Mouse (Mus musculus): ENCODE data around the gene Eif4a2. TPM values are rescaled to one million over a fixed set of nuclear protein-coding genes. Genes with fewer than 3 reads are reported as not detected.

Eif4a2 gene
- polyA plus RNA-seq, 1 experiment from 2014 or later = 257 TPM

DNA sequence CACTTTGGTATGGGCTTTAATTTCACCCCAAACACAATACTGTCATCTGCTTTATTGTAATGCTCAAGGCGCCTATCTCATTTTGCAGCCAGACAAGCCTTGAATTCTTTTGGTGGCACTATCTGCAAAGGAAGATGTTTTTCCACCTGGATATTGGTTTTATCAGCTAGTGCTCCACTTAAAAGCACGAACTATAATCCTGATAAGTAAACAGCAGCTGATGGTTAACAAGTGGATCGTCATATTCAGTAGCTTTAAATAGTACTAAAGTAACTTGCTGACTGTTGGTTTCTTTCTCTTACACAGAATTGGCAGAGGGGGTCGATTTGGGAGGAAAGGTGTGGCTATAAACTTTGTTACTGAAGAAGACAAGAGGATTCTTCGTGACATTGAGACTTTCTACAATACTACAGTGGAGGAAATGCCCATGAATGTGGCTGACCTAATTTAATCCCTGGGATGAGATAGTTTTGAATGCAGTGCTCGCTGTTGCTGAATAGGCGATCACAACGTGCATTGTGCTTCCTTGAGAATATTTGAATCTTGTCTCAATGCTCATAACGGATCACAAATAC is 5.7 kb downstream of the Eif4a2 start:
- no peak for ATAC-seq (ENCODE audit: insufficient read depth, low FRiP score)
- no peak overlapping the region for H3K27ac ChIP-seq (ENCODE audit: low read length)

DNA sequence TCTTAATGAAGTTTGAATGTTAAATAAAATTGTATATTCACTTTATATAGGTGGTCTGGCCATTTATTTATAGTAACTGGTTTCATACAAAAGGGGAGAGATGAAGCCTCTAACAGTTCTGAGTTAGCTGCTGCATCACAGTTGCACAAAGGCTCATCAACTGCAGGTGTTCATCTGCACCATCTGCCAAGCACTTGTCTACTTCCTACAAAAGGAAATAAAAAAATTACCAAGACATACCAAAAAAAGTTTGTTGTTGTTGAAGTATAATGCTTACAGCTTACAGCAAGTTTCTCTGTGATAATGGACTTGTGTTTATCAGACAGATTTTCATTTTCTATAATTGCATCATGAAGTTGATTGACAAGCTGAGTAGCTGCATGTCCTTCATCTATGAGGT is 6.7 kb downstream of the Eif4a2 start:
- no peak for ATAC-seq (ENCODE audit: insufficient read depth, low FRiP score)
- Histone ChIP-seq H3K36me3 (ENCODE audit: control insufficient read depth, insufficient read depth, low read length) (peaks cover 48% of the 10 kb centered on the region), H3K27ac (ENCODE audit: low read length) (no peak overlapping the region), H3K4me3 (replicated peaks; ENCODE audit: low read length) (no peak overlapping the region), H3K4me2 (ENCODE audit: low read depth, low read length) (no peak overlapping the region), H3K27me3 (ENCODE audit: control insufficient read depth, insufficient read depth, low read length) (no peaks in the 10 kb centered on the region), H3K9ac (ENCODE audit: low read length) (no peak overlapping the region), H3K9me3 (replicated peaks; ENCODE audit: control insufficient read depth, low read length) (no peaks in the 10 kb centered on the region), H3K4me1 (ENCODE audit: control insufficient read depth, insufficient read depth, low read length) (peaks cover 18% of the 10 kb centered on the region)

More for the DNA sequence above, 5.7 kb downstream of the Eif4a2 start:
- Histone ChIP-seq H3K27me3 (ENCODE audit: control insufficient read depth, insufficient read depth, low read length) (no peaks in the 10 kb centered on the region), H3K9ac (ENCODE audit: low read length) (no peak overlapping the region), H3K36me3 (ENCODE audit: control insufficient read depth, insufficient read depth, low read length) (peaks cover 53% of the 10 kb centered on the region), H3K9me3 (replicated peaks; ENCODE audit: control insufficient read depth, low read length) (no peaks in the 10 kb centered on the region), H3K4me3 (replicated peaks; ENCODE audit: low read length) (no peak overlapping the region), H3K4me2 (ENCODE audit: low read depth, low read length) (no peak overlapping the region), H3K4me1 (ENCODE audit: control insufficient read depth, insufficient read depth, low read length) (peaks cover 18% of the 10 kb centered on the region)
- WGBS = 42% methylated on average over 9 of the region's 9 CpGs

DNA sequence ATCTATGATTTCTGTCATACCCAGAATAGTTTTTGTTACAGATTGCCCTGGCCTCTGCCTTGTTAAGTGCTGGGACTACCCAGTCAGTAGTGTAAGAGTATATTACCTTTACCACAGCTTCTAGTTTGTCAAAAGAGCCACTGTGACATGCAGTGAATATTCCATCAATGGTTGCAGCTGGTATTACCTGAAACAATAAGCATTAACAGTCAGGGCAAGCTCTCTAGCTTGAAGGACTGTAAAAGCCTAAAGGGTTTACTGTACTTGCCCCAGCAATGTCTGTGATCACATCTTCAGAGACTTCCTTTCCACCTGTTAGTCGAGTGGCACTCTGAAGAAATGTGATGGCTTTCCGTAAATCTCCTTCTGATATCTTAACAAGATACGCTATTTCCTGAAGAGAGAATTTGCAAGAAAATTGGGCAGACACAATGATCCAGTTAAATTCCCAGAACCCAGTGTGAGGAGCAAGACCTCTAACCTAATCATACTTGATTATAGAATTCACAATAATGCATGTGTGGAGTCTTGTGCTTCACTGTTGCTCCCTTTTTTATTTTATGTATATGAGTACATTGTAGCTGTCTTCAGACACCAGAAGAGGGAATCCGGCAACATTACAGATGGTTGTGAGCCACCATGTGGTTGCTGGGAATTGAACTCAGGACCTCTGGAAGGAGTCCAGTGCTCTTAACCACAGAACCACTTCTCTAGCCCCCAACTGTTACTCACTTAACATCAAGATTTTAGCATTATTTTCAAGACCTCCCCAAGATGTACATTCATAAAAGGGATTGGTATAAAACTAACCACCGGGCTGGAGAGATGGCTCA is 7.3 kb downstream of the Eif4a2 start:
- 61% methylated on average over 5 of the region's 5 CpGs for whole genome bisulfite sequencing
- no peaks in the 10 kb centered on the region for H3K27me3 ChIP-seq (ENCODE audit: control insufficient read depth, insufficient read depth, low read length)
- no peak overlapping the region for H3K27ac ChIP-seq (ENCODE audit: low read length)
- peak; percentile 44; the same call in 1 of the 2 replicates for ATAC-seq (ENCODE audit: insufficient read depth, low FRiP score)
- no peak overlapping the region for H3K9ac ChIP-seq (ENCODE audit: low read length)
- H3K4me2 ChIP-seq (ENCODE audit: low read depth, low read length) = no peak overlapping the region
- H3K36me3 ChIP-seq (ENCODE audit: control insufficient read depth, insufficient read depth, low read length) = peaks cover 45% of the 10 kb centered on the region
- H3K9me3 ChIP-seq (replicated peaks; ENCODE audit: control insufficient read depth, low read length) = no peaks in the 10 kb centered on the region
- H3K4me1 ChIP-seq (ENCODE audit: control insufficient read depth, insufficient read depth, low read length) = peaks cover 13% of the 10 kb centered on the region
- H3K4me3 ChIP-seq (replicated peaks; ENCODE audit: low read length) = no peak overlapping the region

DNA sequence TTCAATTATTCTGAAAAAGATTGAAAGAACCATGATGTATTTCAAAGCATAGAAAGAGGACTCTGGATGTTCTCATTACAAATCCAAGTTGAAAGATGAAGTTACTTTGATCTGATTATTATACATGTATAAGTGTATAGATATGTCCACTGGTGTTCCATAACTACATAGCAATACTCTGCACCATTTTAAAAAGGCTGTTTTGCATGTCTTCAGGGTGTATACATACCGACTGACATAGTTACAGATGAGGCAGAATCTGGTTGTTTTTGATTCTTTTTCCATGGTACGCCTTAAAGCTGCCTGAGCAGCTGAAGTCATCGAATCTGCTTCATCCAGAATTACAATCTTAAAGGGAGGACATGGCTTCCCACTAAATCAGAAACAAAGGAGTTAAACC is 8.2 kb downstream of the Eif4a2 start:
- peaks cover 9% of the 10 kb centered on the region for H3K4me1 ChIP-seq (ENCODE audit: control insufficient read depth, insufficient read depth, low read length)
- H3K27me3 ChIP-seq (ENCODE audit: control insufficient read depth, insufficient read depth, low read length) = no peaks in the 10 kb centered on the region
- 77% methylated on average over 3 of the region's 3 CpGs for WGBS
- H3K4me3 ChIP-seq (replicated peaks; ENCODE audit: low read length) = no peak overlapping the region
- H3K9me3 ChIP-seq (replicated peaks; ENCODE audit: control insufficient read depth, low read length) = no peaks in the 10 kb centered on the region
- no peak overlapping the region for H3K9ac ChIP-seq (ENCODE audit: low read length)
- no peak for ATAC-seq (ENCODE audit: insufficient read depth, low FRiP score)
- no peak overlapping the region for H3K27ac ChIP-seq (ENCODE audit: low read length)
- H3K36me3 ChIP-seq (ENCODE audit: control insufficient read depth, insufficient read depth, low read length) = peaks cover 37% of the 10 kb centered on the region
- H3K4me2 ChIP-seq (ENCODE audit: low read depth, low read length) = no peak overlapping the region

DNA sequence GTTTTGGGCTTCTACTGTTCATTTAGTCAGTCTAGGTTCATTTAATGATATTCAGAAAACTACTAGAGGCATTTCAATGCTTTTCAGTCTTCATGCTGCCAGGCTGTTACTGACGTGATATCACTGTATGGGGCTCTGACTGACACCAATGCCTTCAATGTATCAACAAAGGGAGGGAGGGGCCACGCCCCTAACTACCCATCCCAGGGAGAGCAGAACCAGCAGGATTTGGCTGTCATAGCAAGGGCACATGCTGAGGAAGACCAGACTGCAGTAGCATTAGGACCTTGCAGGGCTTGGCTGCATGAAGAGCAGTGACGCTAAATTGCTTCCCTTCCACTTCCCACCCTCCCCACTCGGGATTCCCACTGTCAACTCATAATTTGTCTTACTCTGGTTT is 9.9 kb downstream of the Eif4a2 start:
- no peak overlapping the region for H3K9ac ChIP-seq (ENCODE audit: low read length)
- H3K4me2 ChIP-seq (ENCODE audit: low read depth, low read length) = no peak overlapping the region
- H3K9me3 ChIP-seq (replicated peaks; ENCODE audit: control insufficient read depth, low read length) = no peaks in the 10 kb centered on the region
- no peaks in the 10 kb centered on the region for H3K27me3 ChIP-seq (ENCODE audit: control insufficient read depth, insufficient read depth, low read length)
- H3K4me3 ChIP-seq (replicated peaks; ENCODE audit: low read length) = no peak overlapping the region
- 43% methylated on average over 4 of the region's 4 CpGs for WGBS
- no peak overlapping the region for H3K27ac ChIP-seq (ENCODE audit: low read length)
- ATAC-seq (ENCODE audit: insufficient read depth, low FRiP score) = no peak
- no peaks in the 10 kb centered on the region; the same call in 1 of the 2 replicates for H3K4me1 ChIP-seq (ENCODE audit: control insufficient read depth, insufficient read depth, low read length)
- H3K36me3 ChIP-seq (ENCODE audit: control insufficient read depth, insufficient read depth, low read length) = peaks cover 28% of the 10 kb centered on the region

DNA sequence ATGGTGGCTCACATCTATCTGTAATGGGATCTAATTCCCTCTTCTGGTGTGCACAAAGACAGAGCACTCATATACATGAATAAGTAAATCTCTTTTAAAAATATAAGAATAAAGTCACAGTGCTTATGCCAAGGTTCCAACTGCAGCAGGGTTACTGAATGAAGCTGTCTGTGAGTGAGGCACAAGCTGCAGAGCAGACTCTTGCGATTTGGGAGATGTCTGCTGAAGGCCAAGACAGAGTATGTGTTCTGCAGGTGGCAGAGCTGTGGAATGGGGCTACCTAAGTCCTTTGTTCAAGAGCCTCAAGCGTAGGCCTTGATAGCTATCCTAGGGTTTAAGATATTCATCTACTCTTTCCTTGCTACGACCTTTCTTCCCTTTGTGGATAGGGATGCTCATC is 15.2 kb downstream of the Eif4a2 start:
- H3K4me3 ChIP-seq (replicated peaks; ENCODE audit: low read length) = no peak overlapping the region
- H3K36me3 ChIP-seq (ENCODE audit: control insufficient read depth, insufficient read depth, low read length) = peaks cover 9% of the 10 kb centered on the region; the same call in 1 of the 2 replicates
- no peaks in the 10 kb centered on the region for H3K27me3 ChIP-seq (ENCODE audit: control insufficient read depth, insufficient read depth, low read length)
- no peak overlapping the region for H3K9ac ChIP-seq (ENCODE audit: low read length)
- H3K27ac ChIP-seq (ENCODE audit: low read length) = no peak overlapping the region
- ATAC-seq (ENCODE audit: insufficient read depth, low FRiP score) = no peak
- 91% methylated on average over 3 of the region's 3 CpGs for WGBS
- peaks cover 6% of the 10 kb centered on the region; the same call in 1 of the 2 replicates for H3K4me1 ChIP-seq (ENCODE audit: control insufficient read depth, insufficient read depth, low read length)
- H3K9me3 ChIP-seq (replicated peaks; ENCODE audit: control insufficient read depth, low read length) = no peaks in the 10 kb centered on the region
- H3K4me2 ChIP-seq (ENCODE audit: low read depth, low read length) = no peak overlapping the region

DNA sequence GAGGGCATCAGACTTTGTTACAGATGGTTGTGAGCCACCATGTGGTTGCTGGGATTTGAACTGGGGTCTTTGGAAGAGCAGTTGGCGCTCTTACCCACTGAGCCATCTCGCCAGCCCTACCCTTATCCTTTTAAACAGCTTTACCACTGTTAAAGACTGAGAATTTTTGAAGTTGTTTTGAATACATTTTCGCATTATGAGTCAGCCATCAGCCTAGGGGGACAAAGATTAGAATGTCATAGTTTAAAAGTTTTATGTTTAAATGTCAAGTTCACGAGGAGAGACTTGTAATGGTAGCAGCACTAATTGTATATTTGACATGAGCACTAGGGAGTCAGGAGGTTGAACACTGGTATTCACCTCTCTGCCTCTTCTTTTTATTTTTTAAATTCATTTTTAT is 15.9 kb downstream of the Eif4a2 start:
- Histone ChIP-seq H3K27me3 (ENCODE audit: control insufficient read depth, insufficient read depth, low read length) (no peaks in the 10 kb centered on the region), H3K9ac (ENCODE audit: low read length) (no peak overlapping the region), H3K4me2 (ENCODE audit: low read depth, low read length) (no peak overlapping the region), H3K36me3 (ENCODE audit: control insufficient read depth, insufficient read depth, low read length) (peaks cover 9% of the 10 kb centered on the region; the same call in 1 of the 2 replicates), H3K4me3 (replicated peaks; ENCODE audit: low read length) (no peak overlapping the region), H3K9me3 (replicated peaks; ENCODE audit: control insufficient read depth, low read length) (no peaks in the 10 kb centered on the region), H3K27ac (ENCODE audit: low read length) (no peak overlapping the region), H3K4me1 (ENCODE audit: control insufficient read depth, insufficient read depth, low read length) (peaks cover 6% of the 10 kb centered on the region; the same call in 1 of the 2 replicates)
- ATAC-seq (ENCODE audit: insufficient read depth, low FRiP score) = no peak
- 94% methylated on average over 4 of the region's 4 CpGs for WGBS

DNA sequence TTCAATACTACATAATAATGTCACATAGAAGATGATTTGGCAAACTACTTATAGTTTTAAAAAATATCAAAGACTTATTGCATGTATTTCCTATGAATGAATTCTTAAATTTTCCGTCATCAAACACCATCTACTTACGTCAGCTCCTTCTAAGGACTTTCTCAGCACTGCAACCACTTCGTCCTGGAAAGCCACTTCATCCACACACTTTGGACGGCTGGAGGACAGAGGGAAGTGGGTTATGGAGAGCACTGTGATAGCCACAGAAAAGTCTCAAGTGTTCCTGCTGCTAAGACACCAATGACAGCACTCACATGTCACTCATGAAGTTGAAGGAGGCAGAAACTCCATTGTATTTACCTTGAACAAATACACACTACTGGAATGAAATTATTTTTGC is 17.2 kb downstream of the Eif4a2 start:
- H3K36me3 ChIP-seq (ENCODE audit: control insufficient read depth, insufficient read depth, low read length) = peaks cover 8% of the 10 kb centered on the region; the same call in 1 of the 2 replicates
- no peak overlapping the region for H3K4me2 ChIP-seq (ENCODE audit: low read depth, low read length)
- no peaks in the 10 kb centered on the region for H3K9me3 ChIP-seq (replicated peaks; ENCODE audit: control insufficient read depth, low read length)
- H3K9ac ChIP-seq (ENCODE audit: low read length) = no peak overlapping the region
- H3K4me1 ChIP-seq (ENCODE audit: control insufficient read depth, insufficient read depth, low read length) = peaks cover 13% of the 10 kb centered on the region
- H3K27ac ChIP-seq (ENCODE audit: low read length) = no peak overlapping the region
- ATAC-seq (ENCODE audit: insufficient read depth, low FRiP score) = no peak
- H3K27me3 ChIP-seq (ENCODE audit: control insufficient read depth, insufficient read depth, low read length) = no peaks in the 10 kb centered on the region
- WGBS = 85% methylated on average over 4 of the region's 4 CpGs
- H3K4me3 ChIP-seq (replicated peaks; ENCODE audit: low read length) = no peak overlapping the region

DNA sequence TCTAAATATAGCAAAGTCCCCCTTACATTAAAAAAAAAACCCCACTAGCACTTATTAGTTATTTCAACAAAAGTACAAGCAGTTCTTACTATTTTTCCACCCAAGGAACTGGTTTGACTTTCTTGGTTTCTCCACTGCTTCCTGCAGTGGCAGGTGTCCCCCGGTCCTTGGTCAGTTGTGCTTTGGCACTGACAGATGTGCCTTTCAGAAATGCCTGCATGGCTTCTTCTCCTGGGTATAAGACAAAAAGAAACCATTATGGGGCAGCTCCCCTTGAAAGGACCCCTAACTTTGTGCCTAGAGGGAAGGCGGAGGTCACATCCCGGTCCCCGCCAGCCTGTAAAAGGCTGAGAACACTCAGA is 20.0 kb downstream of the Eif4a2 start:
- Histone ChIP-seq H3K9ac (ENCODE audit: low read length) (peak overlapping the region; percentile 90), H3K36me3 (ENCODE audit: control insufficient read depth, insufficient read depth, low read length) (peaks cover 3% of the 10 kb centered on the region; the same call in 1 of the 2 replicates), H3K4me3 (replicated peaks; ENCODE audit: low read length) (peak overlapping the region; percentile 77), H3K27ac (ENCODE audit: low read length) (peak overlapping the region; percentile 98; the same call in 1 of the 2 replicates), H3K4me2 (ENCODE audit: low read depth, low read length) (peak overlapping the region; percentile 79), H3K27me3 (ENCODE audit: control insufficient read depth, insufficient read depth, low read length) (no peaks in the 10 kb centered on the region), H3K4me1 (ENCODE audit: control insufficient read depth, insufficient read depth, low read length) (peaks cover 13% of the 10 kb centered on the region), H3K9me3 (replicated peaks; ENCODE audit: control insufficient read depth, low read length) (no peaks in the 10 kb centered on the region)
- 0% methylated on average over 4 of the region's 4 CpGs for WGBS
- no peak for ATAC-seq (ENCODE audit: insufficient read depth, low FRiP score)

Data from stomach, embryonic 16.5 days (tissue).